14 mouse cellular contexts compared by ENCODE assay signal in genomic region chr10:21741575-21741974, GRCm38 (mm10).
DNase-seq lines count a peak whose midpoint lies in the region; ATAC-seq lines count a peak whose summit lies in the region.
"Had no signal": no experiment of that assay in that cellular context is flagged by ENCODE, and none has a peak within 500 bp of the region (broad histone marks: within the 10 kb centered on the region; RNA-seq: fewer than 3 reads in every experiment).

No protein-coding gene starts in this region.

- WGBS in heart, embryonic 10.5 days = 74% methylated on average over 8 of the region's 8 CpGs
- 47% methylated on average over 8 of the region's 8 CpGs for WGBS in midbrain, embryonic 15.5 days
- 85% methylated on average over 8 of the region's 8 CpGs for WGBS in midbrain, embryonic 10.5 days
- WGBS in forebrain, embryonic 14.5 days = 57% methylated on average over 8 of the region's 8 CpGs

- H3K4me3 ChIP-seq in heart, embryonic 10.5 days = no peak overlapping the region
- no peak overlapping the region for H3K4me3 ChIP-seq in midbrain, embryonic 15.5 days
- H3K4me3 ChIP-seq in midbrain, embryonic 10.5 days = no peak overlapping the region
- no peak overlapping the region for H3K4me3 ChIP-seq in forebrain, embryonic 14.5 days (ENCODE audit: low read depth, low read length)
- H3K4me3 ChIP-seq: heart, embryonic 13.5 days; megakaryocyte, embryonic 14.5 days; stomach, embryonic 15.5 days had no signal

- H3K9ac ChIP-seq in midbrain, embryonic 15.5 days = no peak overlapping the region
- no peak overlapping the region for H3K9ac ChIP-seq in forebrain, embryonic 14.5 days (ENCODE audit: low read length)
- H3K9ac ChIP-seq: forebrain, postnatal 0 days; heart, embryonic 13.5 days; stomach, embryonic 15.5 days had no signal

- DNase-seq in heart, embryonic 10.5 days (ENCODE audit: low spot score) = peak; percentile 53
- no peak for DNase-seq in heart, postnatal 36 days
- no peak for DNase-seq in midbrain, embryonic 10.5 days (ENCODE audit: low spot score)
- DNase-seq in heart, postnatal 4 days = peak; percentile 13
- no peak for DNase-seq in forebrain, embryonic 14.5 days (ENCODE audit: low spot score)
- DNase-seq in urinary bladder, postnatal 36 days (ENCODE audit: low spot score in 2 of 2) = no peak
- DNase-seq: adrenal gland, postnatal 25 days; forebrain, postnatal 0 days; thymus, postnatal 25 days had no signal

- no peak overlapping the region for H3K4me2 ChIP-seq in midbrain, embryonic 15.5 days
- no peak overlapping the region for H3K4me2 ChIP-seq in forebrain, embryonic 14.5 days (ENCODE audit: low read length)
- H3K4me2 ChIP-seq: heart, embryonic 13.5 days; stomach, embryonic 15.5 days had no signal

- 0 out of 2 replicates have a peak, but pooled peaks have one; percentile 40 for ATAC-seq in midbrain, embryonic 15.5 days (replicated peaks)
- ATAC-seq in forebrain, embryonic 14.5 days = no peak
- ATAC-seq: forebrain, postnatal 0 days; lung, postnatal 0 days had no signal

- H3K4me1 ChIP-seq in heart, embryonic 10.5 days = peaks cover under 1% of the 10 kb centered on the region; the same call in 1 of the 2 replicates
- 0 out of 2 replicates have a peak, but pooled peaks cover 8% of the 10 kb centered on the region for H3K4me1 ChIP-seq in midbrain, embryonic 15.5 days
- H3K4me1 ChIP-seq in midbrain, embryonic 10.5 days = peaks cover under 1% of the 10 kb centered on the region; the same call in 1 of the 2 replicates
- no peaks in the 10 kb centered on the region for H3K4me1 ChIP-seq in forebrain, embryonic 14.5 days (ENCODE audit: control insufficient read depth, insufficient read depth, low read length)
- H3K4me1 ChIP-seq: megakaryocyte, embryonic 14.5 days; stomach, embryonic 15.5 days had no signal

- H3K36me3 ChIP-seq in heart, embryonic 10.5 days = no peaks in the 10 kb centered on the region
- no peaks in the 10 kb centered on the region for H3K36me3 ChIP-seq in midbrain, embryonic 15.5 days (replicated peaks)
- H3K36me3 ChIP-seq in midbrain, embryonic 10.5 days = no peaks in the 10 kb centered on the region
- H3K36me3 ChIP-seq in forebrain, embryonic 14.5 days (ENCODE audit: control insufficient read depth, insufficient read depth, low read length) = no peaks in the 10 kb centered on the region
- H3K36me3 ChIP-seq: heart, embryonic 13.5 days; stomach, embryonic 15.5 days had no signal

- H3K27me3 ChIP-seq in heart, embryonic 10.5 days (ENCODE audit: insufficient read depth, poor library complexity, severe bottlenecking) = no peaks in the 10 kb centered on the region
- H3K27me3 ChIP-seq in midbrain, embryonic 15.5 days (replicated peaks) = no peaks in the 10 kb centered on the region
- H3K27me3 ChIP-seq in midbrain, embryonic 10.5 days (ENCODE audit: low read depth, poor library complexity, severe bottlenecking) = no peaks in the 10 kb centered on the region
- no peaks in the 10 kb centered on the region for H3K27me3 ChIP-seq in forebrain, embryonic 14.5 days (replicated peaks; ENCODE audit: control insufficient read depth, insufficient read depth, low read length)
- H3K27me3 ChIP-seq: heart, embryonic 13.5 days; stomach, embryonic 15.5 days had no signal

- intact Hi-C loops in heart, postnatal 36 days (cut with DNase I) = no loop called here

- no peak overlapping the region for H3K27ac ChIP-seq in heart, embryonic 10.5 days
- H3K27ac ChIP-seq in midbrain, embryonic 15.5 days = peak overlapping the region; percentile 45
- H3K27ac ChIP-seq in midbrain, embryonic 10.5 days (replicated peaks) = no peak overlapping the region
- no peak overlapping the region for H3K27ac ChIP-seq in forebrain, embryonic 14.5 days (ENCODE audit: low read depth, low read length)
- H3K27ac ChIP-seq: heart, embryonic 13.5 days; stomach, embryonic 15.5 days had no signal

- H3K9me3 ChIP-seq in heart, embryonic 10.5 days = no peaks in the 10 kb centered on the region
- H3K9me3 ChIP-seq in midbrain, embryonic 15.5 days = no peaks in the 10 kb centered on the region
- H3K9me3 ChIP-seq in midbrain, embryonic 10.5 days (replicated peaks) = no peaks in the 10 kb centered on the region
- H3K9me3 ChIP-seq in forebrain, embryonic 14.5 days (replicated peaks; ENCODE audit: control insufficient read depth, low read length) = no peaks in the 10 kb centered on the region
- H3K9me3 ChIP-seq: heart, embryonic 13.5 days; stomach, embryonic 15.5 days had no signal

Comparison
In these comparisons a context has a peak if more than half of its experiments do, and no peak if none do; other contexts are left out.
1. DNase-seq: peak in heart, embryonic 10.5 days (single experiment) and heart, postnatal 4 days (single experiment); none in heart, postnatal 36 days (0 of 2), midbrain, embryonic 10.5 days (single experiment), forebrain, embryonic 14.5 days (single experiment) and urinary bladder, postnatal 36 days (0 of 2).